Mouse (Mus musculus): ENCODE measurements at regions not wholly inside any gene's neighbourhood (a gene's known extent, or its start where the extent isn't known, plus 50 kb on each side); places are given as distances from the start of the nearest gene placed in this dataset.
A peak's percentile ranks its signal among the peaks of the same experiment; 100 is the strongest.

GRCm38 (mm10) chr6:121560852-121561251, 74.3 kb upstream of the A2m start:
- DNase-seq (ENCODE audit: low spot score in 2 of 2) = peak in 1 of 2 experiments; percentile 19

- DNase-seq (ENCODE audit: low spot score in 2 of 2) = no peak
These were observed 74.8 kb upstream of the A2m start for GRCm38 (mm10) chr6:121560393-121560793.

GRCm38 (mm10) chr6:121556481-121556880, 78.7 kb upstream of the A2m start:
- no peak for DNase-seq (ENCODE audit: low spot score in 2 of 2)

- DNase-seq (ENCODE audit: low spot score in 2 of 2) = no peak
These were observed 80.1 kb upstream of the Iqsec3 start for GRCm38 (mm10) chr6:121553501-121554132.

DNA sequence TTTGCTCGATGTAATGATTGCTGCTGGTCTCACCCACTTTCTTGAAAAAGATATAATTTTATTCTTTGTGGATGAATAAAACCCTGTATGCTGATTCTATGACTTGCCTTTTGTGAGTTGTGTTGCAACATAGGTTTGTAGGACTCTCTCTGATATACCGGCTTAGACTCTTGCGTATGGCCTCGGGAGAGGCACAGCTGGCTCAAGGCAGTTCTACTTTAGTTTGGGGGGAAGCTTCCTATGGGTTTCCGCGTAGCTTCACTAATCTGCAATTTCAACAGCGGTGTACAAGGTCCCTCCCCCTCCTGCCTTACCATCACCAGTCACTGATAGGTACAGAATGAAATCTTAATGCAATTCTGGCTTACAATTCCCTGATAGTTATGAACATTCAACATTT, 60.0 kb upstream of the Iqsec3 start:
- no peak for DNase-seq (ENCODE audit: low spot score in 2 of 2)

- peak in 1 of 2 experiments; percentile 26 for DNase-seq (ENCODE audit: low spot score in 2 of 2)
These were observed 59.4 kb upstream of the Iqsec3 start for GRCm38 (mm10) chr6:121532926-121533325.

- DNase-seq (ENCODE audit: low spot score in 2 of 2) = no peak
These were observed 58.4 kb upstream of the Iqsec3 start for GRCm38 (mm10) chr6:121531825-121532389.

GRCm38 (mm10) chr6:121527281-121527680, 53.8 kb upstream of the Iqsec3 start:
- no peak for DNase-seq (ENCODE audit: low spot score in 2 of 2)

GRCm38 (mm10) chr6:121526121-121526520, 52.6 kb upstream of the Iqsec3 start:
- DNase-seq (ENCODE audit: low spot score in 2 of 2) = no peak

- DNase-seq (ENCODE audit: low spot score in 2 of 2) = no peak
These were observed 51.1 kb upstream of the Iqsec3 start for GRCm38 (mm10) chr6:121524613-121524970.

- DNase-seq (ENCODE audit: low spot score in 2 of 2) = no peak
These were observed 50.6 kb upstream of the Iqsec3 start for GRCm38 (mm10) chr6:121523882-121524612.
